Mouse (Mus musculus) thymus, adult 18-20 months (tissue): ENCODE results near the gene Tra2b.
"Not testable (repeated sequence)": the region's sequence is repeated elsewhere in the genome, so short reads cannot be mapped to it uniquely, and the experiment has no call there.

Experiments
- DNase-seq, 2 experiments: peaks; one replicate each; pipeline ENCODE4 v3.0.0; 2022; ENCODE audit warnings: mixed read lengths in 2 of 2

The Tra2b gene

GRCm38 (mm10) chr16:22241376-22242238 lies 24.2 kb downstream of the Tra2b start:
- DNase-seq: no peak

- DNase-seq: no peak
Observed at GRCm38 (mm10) chr16:22240856-22241255, 24.9 kb downstream of the Tra2b start.

- no peak for DNase-seq
Observed at GRCm38 (mm10) chr16:22239978-22240377, 25.8 kb downstream of the Tra2b start.

GRCm38 (mm10) chr16:22238928-22239620 lies 26.7 kb downstream of the Tra2b start:
- DNase-seq: no peak

- not testable (repeated sequence) for DNase-seq
Observed at GRCm38 (mm10) chr16:22238402-22238801, 27.4 kb downstream of the Tra2b start.

- DNase-seq: no peak
Observed at GRCm38 (mm10) chr16:22236814-22237213, 29.0 kb downstream of the Tra2b start.

GRCm38 (mm10) chr16:22234535-22234934 lies 31.3 kb downstream of the Tra2b start:
- no peak for DNase-seq

GRCm38 (mm10) chr16:22230276-22230675 lies 35.5 kb downstream of the Tra2b start:
- not testable (repeated sequence) for DNase-seq

- DNase-seq: no peak
Observed at GRCm38 (mm10) chr16:22203501-22203900, 62.3 kb downstream of the Tra2b start.

- no peak for DNase-seq
Observed at GRCm38 (mm10) chr16:22201858-22202257, 63.9 kb downstream of the Tra2b start.

- no peak for DNase-seq
Observed at GRCm38 (mm10) chr16:22200476-22200875, 65.3 kb downstream of the Tra2b start.
